Mouse (Mus musculus) megakaryocyte, embryonic 14.5 days (primary cell): ENCODE data around the gene Sh2b3.

Experiments
- FLI1 ChIP-seq: IDR thresholded peaks from 2 replicates; pipeline ENCODE4 v1.6.1; 2012; ENCODE audit warnings: low read length, inconsistent platforms, mixed read lengths
- GATA1 ChIP-seq: IDR thresholded peaks from 3 replicates; pipeline ENCODE4 v1.6.1; 2012; ENCODE audit warnings: mixed read lengths, low read length, inconsistent platforms, borderline replicate concordance

DNA sequence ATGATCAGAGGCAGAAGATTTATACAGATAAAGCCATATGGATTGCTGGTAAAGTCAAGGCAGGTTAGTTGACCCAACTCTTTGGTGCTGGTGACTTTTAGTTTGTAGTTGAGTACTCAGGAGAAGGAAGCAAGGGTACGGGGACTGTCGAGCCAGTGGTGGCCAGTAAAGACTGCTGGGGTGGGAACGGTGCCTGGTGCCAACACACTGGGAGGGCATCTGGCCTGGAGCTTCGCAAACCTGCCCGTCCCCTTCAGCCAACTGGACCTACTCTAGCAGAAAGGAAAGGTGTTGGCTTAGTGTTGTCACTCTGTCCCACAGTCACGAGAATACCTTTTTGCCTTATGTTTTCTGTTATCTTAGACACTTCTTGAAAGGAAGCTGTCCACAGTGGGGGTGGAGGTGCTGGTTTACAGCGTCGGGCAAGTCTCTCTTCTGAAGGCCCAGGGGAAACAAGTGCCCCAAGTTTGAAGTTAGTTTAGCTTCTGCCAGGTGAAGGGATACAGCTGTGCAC, 21.5 kb downstream of the Sh2b3 start:
- TF ChIP-seq GATA1 (no peak), FLI1 (no peak)
